Mouse (Mus musculus): ENCODE results near the gene A030014E15Rik. TPM values are rescaled to one million over a fixed set of nuclear protein-coding genes. Genes with fewer than 3 reads are reported as not detected.
"Not testable (repeated sequence)": the region's sequence is repeated elsewhere in the genome, so short reads cannot be mapped to it uniquely, and the experiment has no call there.

Gene A030014E15Rik
- not detected in 2 replicates for polyA plus RNA-seq (2016; fragmentation: Nextera tagmentation; extraction: Ambion mirVana)

DNA sequence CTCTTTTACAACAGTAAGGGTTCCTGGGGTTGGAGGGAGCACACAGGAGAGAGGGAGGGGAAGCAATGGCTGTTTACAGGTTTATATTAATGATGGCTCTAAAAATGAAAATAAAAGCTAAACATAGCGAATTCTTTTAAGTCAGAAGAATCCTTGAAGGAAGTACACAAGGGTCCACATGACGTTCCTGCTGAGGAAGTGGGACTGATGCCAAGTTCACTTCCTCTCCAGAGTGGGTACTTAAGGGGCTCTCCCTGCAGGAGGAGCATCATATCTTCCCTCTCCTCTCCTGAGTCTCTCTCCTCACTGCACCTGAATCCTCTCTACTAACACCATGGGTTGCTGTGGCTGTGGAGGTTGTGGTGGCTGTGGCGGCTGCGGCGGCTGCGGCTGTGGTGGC is at the start of gene A030014E15Rik:
Gene A030014E15Rik (plus strand): TSS at position 268 of the 400 bp plus-strand sequence.
- Histone ChIP-seq H3K9ac (no peak within 1 kb of the TSS), H3K27ac (ENCODE audit: poor library complexity, severe bottlenecking) (no peak within 1 kb of the TSS), H3K4me2 (no peak within 1 kb of the TSS), H3K4me3 (no peak within 1 kb of the TSS), H3K27me3 (replicated peaks) (no peaks in the 10 kb centered on the region), H3K36me3 (no peaks in the 10 kb centered on the region), H3K9me3 (replicated peaks) (no peaks in the 10 kb centered on the region), H3K4me1 (replicated peaks) (no peaks in the 10 kb centered on the region)
- 84% methylated on average over 6 of the region's 6 CpGs for WGBS
- ATAC-seq (ENCODE audit: insufficient number of reproducible peaks, low FRiP score), result no peak

DNA sequence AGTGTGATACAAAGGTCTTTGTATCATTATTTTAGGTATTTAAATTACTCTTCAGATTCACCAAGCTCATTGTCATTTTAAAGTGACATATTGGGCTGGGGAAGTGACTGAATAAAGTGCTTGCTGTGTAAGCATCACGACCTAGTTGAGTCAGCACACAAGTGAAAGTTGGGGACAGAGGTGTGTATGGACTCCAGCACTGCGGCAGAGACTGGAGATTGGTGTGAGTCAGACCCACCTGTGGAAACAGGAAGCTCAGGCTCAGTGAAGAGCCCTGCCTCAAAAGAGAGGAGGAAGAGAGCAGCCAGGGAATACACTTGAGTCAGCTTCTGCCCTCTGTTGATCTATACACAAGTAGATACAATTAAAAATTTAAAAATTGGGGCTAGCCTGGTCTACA is 45.5 kb upstream of the A030014E15Rik start:
- no peak overlapping the region for H3K27ac ChIP-seq (ENCODE audit: poor library complexity, severe bottlenecking)
- ATAC-seq (ENCODE audit: insufficient number of reproducible peaks, low FRiP score), result no peak

DNA sequence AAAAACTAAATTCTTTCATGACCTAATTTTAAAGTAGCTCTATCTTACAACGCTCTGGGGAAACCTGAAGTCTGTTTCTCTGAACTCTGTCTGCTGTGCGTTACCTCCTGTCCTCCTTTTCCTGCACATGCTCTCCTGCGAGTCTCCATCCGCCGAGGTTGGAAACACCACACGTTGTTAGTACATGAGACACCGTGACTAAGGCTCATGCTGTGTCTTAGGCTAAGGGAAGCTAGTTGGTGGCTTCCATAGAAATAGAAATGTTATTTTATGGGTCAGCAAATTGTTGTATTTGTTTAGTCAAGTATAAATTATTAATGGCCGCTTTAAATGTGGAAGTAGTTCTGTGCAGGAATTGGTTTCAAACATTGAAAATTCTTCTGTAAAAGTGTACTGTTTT is 44.5 kb upstream of the A030014E15Rik start:
- Histone ChIP-seq H3K9ac (no peak overlapping the region), H3K36me3 (peaks cover 40% of the 10 kb centered on the region)
- WGBS, result 90% methylated on average over 8 of the region's 8 CpGs

More for the DNA sequence above, 45.5 kb upstream of the A030014E15Rik start:
- Histone ChIP-seq H3K4me1 (replicated peaks) (no peaks in the 10 kb centered on the region), H3K4me3 (no peak overlapping the region), H3K9me3 (replicated peaks) (no peaks in the 10 kb centered on the region), H3K9ac (no peak overlapping the region), H3K4me2 (no peak overlapping the region), H3K27me3 (replicated peaks) (no peaks in the 10 kb centered on the region), H3K36me3 (peaks cover 40% of the 10 kb centered on the region)
- WGBS, result 66% methylated on average over 2 of the region's 2 CpGs

DNA sequence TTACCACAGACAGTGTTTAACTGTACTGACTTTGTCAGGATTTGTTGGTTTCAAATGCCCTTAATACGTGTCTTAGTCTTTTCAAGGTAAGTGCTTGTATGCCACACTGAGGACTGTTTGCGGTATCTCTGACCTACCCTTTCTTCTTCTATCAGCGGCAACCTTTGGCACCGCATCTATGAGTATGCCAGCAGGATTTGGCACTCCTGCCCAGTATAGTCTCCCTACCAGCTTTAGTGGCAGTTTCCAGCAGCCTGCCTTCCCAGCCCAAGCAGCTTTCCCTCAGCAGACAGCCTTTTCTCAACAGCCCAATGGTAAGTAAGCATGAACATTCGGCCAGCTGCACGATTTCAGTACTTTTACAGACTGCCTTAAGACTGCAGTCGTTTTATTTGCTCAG is 31.4 kb upstream of the A030014E15Rik start:
- H3K9ac ChIP-seq, result no peak overlapping the region
- no peak overlapping the region for H3K4me3 ChIP-seq
- H3K27ac ChIP-seq (ENCODE audit: poor library complexity, severe bottlenecking), result no peak overlapping the region
- peaks cover 38% of the 10 kb centered on the region for H3K36me3 ChIP-seq
- no peak for ATAC-seq (ENCODE audit: insufficient number of reproducible peaks, low FRiP score)
- H3K27me3 ChIP-seq (replicated peaks), result no peaks in the 10 kb centered on the region
- WGBS, result 96% methylated on average over 7 of the region's 7 CpGs
- H3K4me1 ChIP-seq (replicated peaks), result no peaks in the 10 kb centered on the region
- H3K4me2 ChIP-seq, result no peak overlapping the region
- H3K9me3 ChIP-seq (replicated peaks), result no peaks in the 10 kb centered on the region

More for the DNA sequence above, 44.5 kb upstream of the A030014E15Rik start:
- Histone ChIP-seq H3K4me1 (replicated peaks) (no peaks in the 10 kb centered on the region), H3K4me3 (no peak overlapping the region), H3K27ac (ENCODE audit: poor library complexity, severe bottlenecking) (no peak overlapping the region), H3K9me3 (replicated peaks) (no peaks in the 10 kb centered on the region), H3K4me2 (no peak overlapping the region), H3K27me3 (replicated peaks) (no peaks in the 10 kb centered on the region)
- no peak for ATAC-seq (ENCODE audit: insufficient number of reproducible peaks, low FRiP score)

DNA sequence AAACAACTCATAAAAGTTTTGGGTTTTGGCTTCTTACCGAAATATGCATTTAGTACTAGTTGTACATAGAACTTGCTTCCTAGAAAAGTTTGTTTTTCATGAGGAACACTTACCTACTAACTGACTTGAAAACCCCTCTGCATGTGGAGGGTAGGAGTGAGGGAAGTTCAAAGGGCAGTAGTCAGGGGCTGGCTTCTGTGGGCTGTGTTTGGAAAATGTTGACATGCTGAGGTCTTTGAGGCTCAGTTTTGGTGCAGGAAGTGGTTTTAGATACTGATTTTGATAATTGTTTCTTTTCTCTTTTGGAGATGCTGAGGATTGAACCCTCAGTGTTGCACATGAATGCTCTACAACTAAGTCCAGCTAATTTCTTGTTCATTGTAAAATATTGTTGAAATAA is 24.1 kb upstream of the A030014E15Rik start:
- Histone ChIP-seq H3K4me1 (replicated peaks) (0 out of 2 replicates have a peak, but pooled peaks cover 6% of the 10 kb centered on the region), H3K9me3 (replicated peaks) (no peaks in the 10 kb centered on the region), H3K4me3 (no peak overlapping the region), H3K27me3 (replicated peaks) (no peaks in the 10 kb centered on the region), H3K4me2 (no peak overlapping the region), H3K27ac (ENCODE audit: poor library complexity, severe bottlenecking) (no peak overlapping the region), H3K9ac (no peak overlapping the region), H3K36me3 (peaks cover 44% of the 10 kb centered on the region)
- ATAC-seq (ENCODE audit: insufficient number of reproducible peaks, low FRiP score), result no peak
- 94% methylated on average over 1 of the region's 1 CpGs for WGBS

DNA sequence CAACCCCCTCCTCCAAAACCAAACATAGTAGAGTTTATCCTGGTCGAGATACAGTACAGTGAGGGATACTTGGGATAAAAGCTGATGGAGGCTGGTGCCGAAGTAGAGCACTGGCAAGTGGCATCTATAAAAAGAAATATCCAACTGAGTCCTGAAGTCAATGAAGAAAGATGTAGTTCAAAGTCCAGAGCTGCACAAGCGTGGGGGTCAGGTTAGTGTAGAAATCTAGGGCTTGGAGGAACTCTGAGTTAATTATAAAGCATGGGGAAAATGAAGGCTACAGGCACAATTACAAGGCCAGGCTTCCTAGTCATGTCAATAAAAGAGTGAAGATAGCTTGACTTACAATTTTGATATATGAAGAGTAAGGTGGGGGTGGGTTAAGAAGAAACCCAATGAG is 23.5 kb upstream of the A030014E15Rik start:
- Histone ChIP-seq H3K4me3 (no peak overlapping the region), H3K4me2 (no peak overlapping the region), H3K36me3 (peaks cover 44% of the 10 kb centered on the region), H3K4me1 (replicated peaks) (0 out of 2 replicates have a peak, but pooled peaks cover 10% of the 10 kb centered on the region), H3K9ac (no peak overlapping the region), H3K9me3 (replicated peaks) (no peaks in the 10 kb centered on the region), H3K27me3 (replicated peaks) (no peaks in the 10 kb centered on the region), H3K27ac (ENCODE audit: poor library complexity, severe bottlenecking) (no peak overlapping the region)
- 90% methylated on average over 3 of the region's 3 CpGs for WGBS
- ATAC-seq (ENCODE audit: insufficient number of reproducible peaks, low FRiP score), result no peak

DNA sequence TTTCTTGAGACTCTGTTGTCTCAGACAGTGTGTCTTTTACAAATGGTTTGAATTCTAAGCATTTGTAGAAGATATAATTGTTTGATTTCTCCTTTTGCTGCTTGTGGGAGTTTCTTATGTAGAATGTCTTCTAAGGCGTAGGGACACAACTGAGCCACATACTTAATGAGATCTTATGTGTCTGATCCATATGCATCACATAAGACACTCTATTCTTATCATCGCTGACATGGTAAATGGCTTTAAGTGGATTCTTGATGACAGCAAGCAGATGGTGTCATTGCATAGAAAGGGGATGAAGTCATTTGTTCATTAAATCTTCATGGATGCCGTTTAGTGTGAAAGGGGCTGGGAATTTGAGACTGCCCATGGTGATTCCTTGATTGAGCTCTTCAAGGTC is 18.8 kb upstream of the A030014E15Rik start:
- H3K4me3 ChIP-seq, result no peak overlapping the region
- no peak overlapping the region for H3K27ac ChIP-seq (ENCODE audit: poor library complexity, severe bottlenecking)
- H3K27me3 ChIP-seq (replicated peaks), result no peaks in the 10 kb centered on the region
- 0 out of 2 replicates have a peak, but pooled peaks cover 15% of the 10 kb centered on the region for H3K4me1 ChIP-seq (replicated peaks)
- no peaks in the 10 kb centered on the region for H3K9me3 ChIP-seq (replicated peaks)
- H3K4me2 ChIP-seq, result no peak overlapping the region
- H3K36me3 ChIP-seq, result peaks cover 27% of the 10 kb centered on the region
- H3K9ac ChIP-seq, result no peak overlapping the region
- no peak for ATAC-seq (ENCODE audit: insufficient number of reproducible peaks, low FRiP score)
- WGBS, result 55% methylated on average over 3 of the region's 3 CpGs

DNA sequence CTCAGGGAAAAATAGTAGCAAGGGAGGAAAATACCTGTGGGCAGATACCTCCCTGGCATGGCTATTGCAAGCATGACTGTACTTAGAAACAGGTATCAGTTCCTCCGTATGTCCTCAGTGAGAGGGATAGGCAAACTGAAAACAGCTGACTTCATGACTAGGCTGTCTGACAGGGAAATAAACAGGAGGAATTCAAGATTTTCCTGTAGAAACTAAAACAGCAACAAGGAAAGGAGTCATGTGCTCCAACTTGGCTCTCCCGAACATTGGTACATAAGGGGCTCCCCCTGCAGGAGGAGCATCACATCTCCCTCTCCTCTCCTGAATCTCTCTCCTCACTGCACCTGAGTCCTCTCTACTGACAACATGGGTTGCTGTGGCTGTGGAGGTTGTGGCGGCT is 11.7 kb upstream of the A030014E15Rik start, which contains the start of gene A030005L19Rik:
Gene A030005L19Rik (plus strand): TSS at position 301 of the 400 bp plus-strand sequence.
- peaks cover 4% of the 10 kb centered on the region; the same call in 1 of the 2 replicates for H3K4me1 ChIP-seq (replicated peaks)
- no peak within 1 kb of the TSS for H3K4me2 ChIP-seq
- no peak for ATAC-seq (ENCODE audit: insufficient number of reproducible peaks, low FRiP score)
- WGBS, result 86% methylated on average over 3 of the region's 3 CpGs
- H3K9ac ChIP-seq, result no peak within 1 kb of the TSS
- H3K4me3 ChIP-seq, result no peak within 1 kb of the TSS
- H3K36me3 ChIP-seq, result peaks cover 3% of the 10 kb centered on the region; the same call in 1 of the 2 replicates
- H3K27ac ChIP-seq (ENCODE audit: poor library complexity, severe bottlenecking), result no peak within 1 kb of the TSS
- no peaks in the 10 kb centered on the region for H3K9me3 ChIP-seq (replicated peaks)
- no peaks in the 10 kb centered on the region for H3K27me3 ChIP-seq (replicated peaks)

DNA sequence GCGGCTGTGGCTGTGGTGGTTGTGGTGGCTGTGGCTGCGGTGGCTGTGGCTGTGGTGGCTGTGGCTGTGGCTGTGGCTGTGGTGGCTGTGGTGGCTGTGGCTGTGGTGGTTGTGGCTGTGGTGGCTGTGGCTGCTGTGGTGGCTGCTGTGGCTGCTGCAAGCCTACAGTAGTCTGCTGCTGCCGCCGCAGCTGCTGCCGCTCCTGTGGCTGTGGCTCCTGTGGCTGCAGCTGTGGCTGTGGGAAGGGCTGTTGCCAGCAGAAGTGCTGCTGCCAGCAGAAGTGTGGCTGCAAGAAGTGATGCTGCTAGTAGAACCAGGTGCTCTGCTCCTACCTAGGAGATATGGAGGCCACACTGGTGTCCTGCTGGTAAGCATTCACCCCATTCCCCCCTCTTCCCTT is 11.3 kb upstream of the A030014E15Rik start:
- H3K9me3 ChIP-seq (replicated peaks); H3K27me3 ChIP-seq (replicated peaks); H3K9ac ChIP-seq; H3K36me3 ChIP-seq; H3K4me2 ChIP-seq; ATAC-seq (ENCODE audit: insufficient number of reproducible peaks, low FRiP score); H3K4me1 ChIP-seq (replicated peaks); H3K4me3 ChIP-seq; H3K27ac ChIP-seq (ENCODE audit: poor library complexity, severe bottlenecking): not testable (repeated sequence)
- WGBS, result 96% methylated on average over 5 of the region's 5 CpGs

DNA sequence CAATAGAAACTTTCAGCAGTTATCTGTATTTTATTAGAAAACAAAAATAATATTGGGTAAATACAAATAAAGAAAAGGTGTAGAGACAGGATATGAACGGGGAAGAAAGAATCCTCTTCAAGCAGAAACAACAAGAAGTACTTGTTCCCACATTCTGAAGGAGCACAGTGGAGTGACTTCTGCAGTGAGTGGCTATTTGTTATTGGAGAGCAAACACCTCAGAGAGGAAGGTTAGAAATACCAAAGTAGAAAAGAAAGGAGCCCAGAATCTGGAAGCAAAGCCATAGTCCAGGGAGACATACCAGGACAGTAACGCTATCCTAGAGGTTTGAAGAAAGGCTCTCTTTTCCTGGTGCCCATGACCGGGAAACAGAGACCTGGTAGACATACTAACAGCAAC is 5.8 kb downstream of the A030014E15Rik start:
- H3K4me3 ChIP-seq; H3K27me3 ChIP-seq (replicated peaks); H3K36me3 ChIP-seq; H3K27ac ChIP-seq (ENCODE audit: poor library complexity, severe bottlenecking); H3K4me1 ChIP-seq (replicated peaks); H3K4me2 ChIP-seq; H3K9ac ChIP-seq; ATAC-seq (ENCODE audit: insufficient number of reproducible peaks, low FRiP score): not testable (repeated sequence)
- peaks cover 13% of the 10 kb centered on the region for H3K9me3 ChIP-seq (replicated peaks)
- 85% methylated on average over 3 of the region's 3 CpGs for WGBS

DNA sequence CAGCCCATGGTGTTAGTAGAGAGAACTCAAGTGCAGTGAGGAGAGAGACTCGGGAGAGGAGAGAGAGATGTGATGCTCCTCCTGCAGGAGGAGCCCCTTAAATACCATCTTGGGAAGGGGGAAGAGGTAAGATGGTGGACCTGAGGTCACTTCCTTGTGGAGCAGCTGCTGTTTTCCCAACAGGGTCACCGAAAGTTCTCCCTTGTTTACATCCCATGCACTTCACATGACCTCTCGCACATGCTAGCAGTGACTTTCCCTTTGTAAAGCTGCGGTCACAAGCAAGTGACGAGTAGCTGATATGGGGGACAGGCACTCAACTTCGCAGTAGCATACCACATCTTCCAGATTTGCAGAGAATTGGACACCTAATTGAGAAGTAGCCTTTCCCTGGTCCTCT is 6.6 kb downstream of the A030014E15Rik start, which contains the start of gene Gm6217:
Gene Gm6217 (minus strand): TSS at position 74 of the 400 bp plus-strand sequence.
- H3K9ac ChIP-seq; H3K4me3 ChIP-seq; H3K27ac ChIP-seq (ENCODE audit: poor library complexity, severe bottlenecking); H3K27me3 ChIP-seq (replicated peaks); H3K4me2 ChIP-seq; H3K4me1 ChIP-seq (replicated peaks); H3K36me3 ChIP-seq; ATAC-seq (ENCODE audit: insufficient number of reproducible peaks, low FRiP score): not testable (repeated sequence)
- H3K9me3 ChIP-seq (replicated peaks), result peaks cover 13% of the 10 kb centered on the region
- no CpG with 5 or more reads among the region's 6 CpGs for WGBS

DNA sequence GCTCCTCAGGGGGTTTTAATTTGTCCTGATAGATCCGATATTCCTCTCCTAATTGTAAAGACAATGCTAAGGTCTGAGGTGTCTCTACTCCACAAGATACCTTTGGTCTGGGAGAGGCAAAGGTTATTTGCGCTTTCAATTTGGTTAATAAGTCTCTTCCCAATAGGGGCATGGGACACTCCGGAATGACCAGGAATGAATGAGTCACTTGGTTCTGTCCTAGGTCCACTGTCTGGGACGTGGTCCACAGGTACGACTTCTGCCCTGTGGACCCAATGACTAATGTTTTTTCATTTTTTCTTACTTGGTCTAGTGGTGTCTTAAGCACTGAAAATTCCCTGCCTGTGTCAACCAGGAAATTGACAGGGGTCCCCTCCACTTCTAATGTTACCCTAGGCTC is 13.9 kb downstream of the A030014E15Rik start:
- ATAC-seq (ENCODE audit: insufficient number of reproducible peaks, low FRiP score), result no peak
- H3K27ac ChIP-seq (ENCODE audit: poor library complexity, severe bottlenecking), result no peak overlapping the region

More for the DNA sequence above, 13.9 kb downstream of the A030014E15Rik start:
- H3K4me3 ChIP-seq, result no peak overlapping the region
- H3K4me1 ChIP-seq (replicated peaks), result no peaks in the 10 kb centered on the region
- no peaks in the 10 kb centered on the region for H3K36me3 ChIP-seq
- H3K4me2 ChIP-seq, result no peak overlapping the region
- H3K9me3 ChIP-seq (replicated peaks), result peaks cover 25% of the 10 kb centered on the region
- no peaks in the 10 kb centered on the region for H3K27me3 ChIP-seq (replicated peaks)
- no peak overlapping the region for H3K9ac ChIP-seq
- WGBS, result 91% methylated on average over 5 of the region's 5 CpGs
